Mouse (Mus musculus): Measurements from ENCODE around the gene Igf2. TPM values are rescaled to one million over a fixed set of nuclear protein-coding genes. Genes with fewer than 3 reads are reported as not detected.

Igf2 gene
- polyA plus RNA-seq, 1 experiment from 2014 or later: 142 TPM

DNA sequence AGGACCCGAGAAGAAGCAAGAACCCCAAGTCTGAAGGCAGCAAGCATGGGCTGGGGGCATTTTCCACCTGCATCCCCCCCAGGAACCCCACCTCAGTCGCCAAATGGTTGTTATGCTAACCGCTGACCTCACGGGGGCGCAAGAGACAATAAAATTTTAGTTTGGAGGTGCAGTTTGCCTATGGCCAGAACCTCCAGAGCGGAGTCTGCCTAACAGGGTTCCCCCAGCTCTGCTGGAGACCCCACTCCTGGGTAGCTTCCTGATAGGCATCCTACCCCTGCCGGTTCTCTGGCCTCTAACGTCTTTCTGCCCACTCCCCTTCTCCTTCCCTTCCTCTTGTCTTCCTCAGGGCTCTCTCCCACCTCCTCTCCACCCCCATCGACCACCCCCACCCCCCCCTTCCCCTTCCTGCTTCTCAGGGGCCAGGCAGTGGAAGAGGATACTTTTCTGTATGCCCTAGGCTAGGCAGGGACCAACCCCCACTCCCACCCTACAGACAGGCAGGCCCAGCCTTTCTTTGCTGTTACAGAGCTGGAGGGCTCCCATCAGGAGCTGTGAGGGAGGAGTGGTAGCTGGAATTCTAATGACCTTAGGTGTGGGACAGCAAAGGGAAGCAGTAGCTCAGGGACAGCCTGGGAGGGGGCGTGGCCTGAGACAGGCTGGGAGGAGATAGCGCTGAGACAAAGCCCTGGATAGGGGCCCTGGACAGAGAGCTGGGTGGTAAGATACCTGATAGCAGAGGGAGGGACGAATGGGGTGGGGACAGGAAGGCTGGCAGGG is 55.8 kb downstream of the Igf2 start:
- Histone ChIP-seq H3K4me1 (replicated peaks) (peaks cover 13% of the 10 kb centered on the region), H3K9me3 (no peaks in the 10 kb centered on the region), H3K27ac (replicated peaks) (peak overlapping the region; percentile 42; the same call in 1 of the 2 replicates), H3K36me3 (no peaks in the 10 kb centered on the region), H3K4me2 (peak overlapping the region; percentile 38), H3K27me3 (no peaks in the 10 kb centered on the region), H3K9ac (no peak overlapping the region), H3K4me3 (no peak overlapping the region)
- peak; percentile 86 for ATAC-seq (ENCODE audit: low FRiP score, low read depth)
- under 1% methylated on average over 12 of the region's 12 CpGs for WGBS

- 85% methylated on average over 2 of the region's 2 CpGs for WGBS
- Histone ChIP-seq H3K9me3 (no peaks in the 10 kb centered on the region), H3K27ac (replicated peaks) (no peak overlapping the region), H3K27me3 (no peaks in the 10 kb centered on the region), H3K4me1 (replicated peaks) (no peaks in the 10 kb centered on the region), H3K36me3 (no peaks in the 10 kb centered on the region), H3K4me2 (no peak overlapping the region), H3K4me3 (no peak overlapping the region), H3K9ac (no peak overlapping the region)
- ATAC-seq (ENCODE audit: low FRiP score, low read depth): no peak
Observed at GRCm38 (mm10) chr7:142600921-142601320, 65.7 kb downstream of the Igf2 start.

MicroRNAs encoded within 50 kb of the gene (microRNA counts, 519-probe panel; counts per million panel counts)
- microRNA mmu-miR-483: 1,291 counts per million, percentile 4 among the panel's probes with 10 or more counts

Small RNA genes lying within 50 kb of the gene (microRNA-seq; reads per million reads assigned to microRNA genes)
- 146 reads per million, percentile 56 among the genes with 10 or more reads in this experiment for gene Mir483

Other genes with a start within 250 kb of the Igf2 start
- not detected in 2 replicates for gene Syt8, start 232.0 kb downstream of the Igf2 start, polyA plus RNA-seq (2015; fragmentation: Nextera tagmentation; extraction: Ambion mirVana)
- gene Tnni2, start 225.0 kb downstream of the Igf2 start, polyA plus RNA-seq (2015; fragmentation: Nextera tagmentation; extraction: Ambion mirVana): 0.79 and 1.4 TPM in 2 replicates
- 4.5 and 7.6 TPM in 2 replicates for gene Lsp1, start 206.0 kb downstream of the Igf2 start, polyA plus RNA-seq (2015; fragmentation: Nextera tagmentation; extraction: Ambion mirVana)
- 3.3 and 3.6 TPM in 2 replicates for gene Tnnt3, start 168.0 kb downstream of the Igf2 start, polyA plus RNA-seq (2015; fragmentation: Nextera tagmentation; extraction: Ambion mirVana)
- 21.1 and 21.6 TPM in 2 replicates for gene Mrpl23, start 134.1 kb downstream of the Igf2 start, polyA plus RNA-seq (2015; fragmentation: Nextera tagmentation; extraction: Ambion mirVana)
- not detected in 2 replicates for gene Gm49394, start 3.1 kb upstream of the Igf2 start, polyA plus RNA-seq (2015; fragmentation: Nextera tagmentation; extraction: Ambion mirVana)
- gene Ins2, start 76.6 kb upstream of the Igf2 start, polyA plus RNA-seq (2015; fragmentation: Nextera tagmentation; extraction: Ambion mirVana): 0.81 and 2.0 TPM in 2 replicates